Mouse (Mus musculus) T-helper 2 cell (primary cell): ENCODE measurements around the gene Supt16.

ENCODE experiments used
- in situ Hi-C: fragments of 300-600 bp; cut with MboI, MseI; formaldehyde crosslinking; loops from one replicate; pipeline ENCODE4 v1.15.1; 2025; ENCODE audit warnings: high pct_unique_total_duplicates

The Supt16 gene

GRCm38 (mm10) chr14:52197156-52197878 is at the start of gene Supt16:
Supt16 (minus strand) TSS chr14:52197416.
- in situ Hi-C loops, result no loop called here

DNA sequence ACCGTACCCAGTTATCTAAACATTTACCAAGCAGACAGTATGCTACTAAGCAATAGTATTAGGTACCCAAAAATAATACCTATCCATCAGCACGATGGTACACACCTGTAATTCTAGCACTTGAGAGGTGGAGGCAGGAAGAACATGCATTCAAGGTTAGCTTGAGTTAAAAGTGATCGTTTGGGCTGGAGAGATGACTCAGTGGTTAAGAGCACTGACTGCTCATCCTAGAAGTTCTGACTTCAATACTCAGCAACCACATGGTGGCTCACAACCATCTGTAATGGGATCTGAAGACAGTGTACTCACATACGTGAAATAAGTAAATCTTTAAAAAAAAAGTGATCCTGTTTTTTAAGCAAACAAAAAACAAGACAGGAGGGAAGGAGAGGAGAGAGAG is 48.9 kb upstream of the Supt16 start:
- in situ Hi-C loops, result no loop called here

GRCm38 (mm10) chr14:52244690-52245042 is 47.5 kb upstream of the Supt16 start:
- in situ Hi-C loops, result no loop called here

GRCm38 (mm10) chr14:52244041-52244689 is 46.9 kb upstream of the Supt16 start:
- in situ Hi-C loops, result no loop called here

- in situ Hi-C loops, result no loop called here
These were observed 39.0 kb upstream of the Supt16 start for GRCm38 (mm10) chr14:52236216-52236615.

- in situ Hi-C loops, result no loop called here
These were observed 37.9 kb upstream of the Supt16 start for GRCm38 (mm10) chr14:52235165-52235564.

GRCm38 (mm10) chr14:52232249-52232648 is 35.0 kb upstream of the Supt16 start:
- in situ Hi-C loops, result no loop called here

- in situ Hi-C loops, result loop anchor here (5.0 kb wide), 1 partner anchor 54 kb away; no protein-coding TSS in a partner anchor
These were observed 28.8 kb upstream of the Supt16 start for GRCm38 (mm10) chr14:52225972-52226371.

DNA sequence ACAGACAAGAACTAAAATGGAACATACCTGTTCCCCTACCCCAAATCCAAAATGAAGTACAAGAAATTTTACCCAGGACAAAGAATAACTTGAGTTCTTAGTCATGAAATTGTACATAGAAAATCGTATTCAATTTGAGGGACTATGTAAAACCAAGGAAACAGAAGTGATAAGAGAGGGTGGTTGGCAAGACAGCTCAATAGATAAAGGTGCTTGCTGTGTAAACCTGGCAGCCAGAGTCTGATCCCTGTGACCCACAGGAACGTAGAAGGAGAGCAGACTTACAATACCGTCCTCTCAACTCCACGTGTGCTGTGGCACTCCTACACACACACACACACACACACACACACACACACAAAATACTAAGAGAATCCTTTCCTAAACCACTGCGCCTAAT is 20.0 kb upstream of the Supt16 start:
- in situ Hi-C loops, result no loop called here

- in situ Hi-C loops, result no loop called here
These were observed 2.2 kb upstream of the Supt16 start for GRCm38 (mm10) chr14:52199412-52199811.

- in situ Hi-C loops, result no loop called here
These were observed 925 bp upstream of the Supt16 start for GRCm38 (mm10) chr14:52198141-52198540.

- in situ Hi-C loops, result no loop called here
These were observed 723 bp downstream of the Supt16 start for GRCm38 (mm10) chr14:52196230-52197155.

DNA sequence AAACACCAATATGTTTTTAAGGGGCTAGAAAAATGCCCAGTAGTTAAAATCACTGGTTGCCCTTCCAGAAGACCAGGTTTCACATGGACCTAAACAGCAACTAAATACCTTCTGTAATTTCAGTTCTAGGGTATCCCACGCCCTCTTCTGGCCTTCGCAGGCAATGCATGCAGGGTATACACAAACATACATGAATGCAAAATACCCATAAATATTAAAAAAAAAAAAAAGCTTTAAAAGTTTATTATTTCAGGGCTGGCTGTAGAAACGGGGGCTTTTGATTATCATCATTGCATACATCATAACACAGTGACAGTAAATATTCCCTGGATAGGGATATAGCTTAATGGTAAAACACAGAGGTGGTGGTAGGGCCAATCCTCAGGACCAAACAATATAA is 1.5 kb downstream of the Supt16 start:
- in situ Hi-C loops, result no loop called here

DNA sequence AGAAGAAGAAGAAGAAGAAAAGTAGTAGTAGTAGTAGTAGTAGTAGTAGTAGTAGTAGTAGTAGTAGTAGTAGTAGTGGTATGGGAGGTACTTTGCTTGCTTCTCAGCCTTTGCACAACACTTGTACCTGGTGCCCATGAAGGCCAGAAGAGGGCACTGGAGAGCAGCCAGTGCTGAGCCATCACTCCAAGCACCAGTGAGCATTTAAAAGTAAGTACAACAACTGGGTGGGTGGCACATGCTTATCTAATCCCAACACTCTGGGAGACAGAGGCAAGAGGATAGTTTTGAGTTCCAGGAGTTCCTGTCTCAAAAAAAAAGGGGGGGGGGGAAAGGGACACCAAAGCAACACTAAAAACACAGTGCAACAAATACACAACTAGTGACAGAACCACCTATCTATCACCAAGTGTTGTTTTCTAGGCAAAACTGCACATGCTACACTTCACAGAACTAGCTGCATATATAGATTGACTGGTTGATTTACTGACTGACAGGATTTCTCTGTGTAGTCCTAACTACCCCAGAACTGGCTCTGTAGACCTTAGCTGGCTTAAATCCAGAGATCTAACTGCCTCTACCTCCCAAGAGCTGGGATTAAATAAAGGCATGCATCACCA is 6.4 kb downstream of the Supt16 start:
- in situ Hi-C loops, result no loop called here

DNA sequence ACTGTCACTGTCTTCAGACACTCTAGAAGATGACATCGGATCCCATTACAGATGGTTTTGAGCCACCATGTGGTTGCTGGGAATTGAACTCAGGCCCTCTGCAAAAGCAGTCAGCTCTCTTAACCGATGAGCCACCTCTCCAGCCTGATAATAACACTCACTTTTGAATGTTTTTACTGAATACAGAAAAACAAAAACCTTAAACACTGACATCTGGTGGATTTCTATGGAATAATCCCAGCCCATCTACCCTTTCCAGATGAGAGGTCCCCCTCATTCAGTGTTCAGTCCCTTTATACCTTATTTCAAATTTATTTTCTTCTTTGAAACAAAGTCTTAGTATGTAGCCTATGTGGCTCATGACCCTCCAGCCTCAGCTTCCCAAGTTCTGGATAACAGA is 7.7 kb downstream of the Supt16 start:
- in situ Hi-C loops, result no loop called here

- in situ Hi-C loops, result no loop called here
These were observed 8.4 kb downstream of the Supt16 start for GRCm38 (mm10) chr14:52188788-52189187.

- in situ Hi-C loops, result no loop called here
These were observed 30.6 kb downstream of the Supt16 start for GRCm38 (mm10) chr14:52166571-52166970.

DNA sequence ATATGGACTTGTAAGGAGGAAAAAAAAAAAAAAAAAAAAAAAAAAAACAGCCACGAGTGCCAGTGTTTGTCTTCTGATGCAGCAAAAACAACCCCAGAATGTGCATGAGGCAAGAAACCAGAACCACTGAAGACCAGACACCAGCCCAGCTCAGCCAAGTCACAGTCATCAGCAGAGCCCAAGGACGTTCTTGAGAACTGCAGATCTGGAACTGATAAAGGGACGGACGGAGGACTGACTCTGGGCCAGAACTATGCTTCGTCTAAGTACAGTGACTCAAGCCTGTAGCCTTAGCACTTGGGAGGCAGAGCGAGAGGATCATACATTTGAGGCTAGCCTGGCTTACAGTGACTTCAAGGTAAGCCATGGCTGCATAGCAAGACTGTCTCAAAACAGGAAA is 36.3 kb downstream of the Supt16 start:
- in situ Hi-C loops, result no loop called here

- in situ Hi-C loops, result no loop called here
These were observed 42.2 kb downstream of the Supt16 start for GRCm38 (mm10) chr14:52155008-52155407.

GRCm38 (mm10) chr14:52152613-52153012 is 44.6 kb downstream of the Supt16 start:
- in situ Hi-C loops, result no loop called here

GRCm38 (mm10) chr14:52152179-52152578 is 45.0 kb downstream of the Supt16 start:
- in situ Hi-C loops, result no loop called here

GRCm38 (mm10) chr14:52149888-52150287 is 47.3 kb downstream of the Supt16 start:
- in situ Hi-C loops, result no loop called here
